Mouse (Mus musculus) 3T3-L1 (cell line): Measurements from ENCODE around the gene Rbms1.
A peak's percentile ranks its signal among the peaks of the same experiment; 100 is the strongest.
"Not testable (repeated sequence)": the region's sequence is repeated elsewhere in the genome, so short reads cannot be mapped to it uniquely, and the experiment has no call there.

Experiments
- DNase-seq: peaks from one replicate; pipeline ENCODE4 v3.0.0-alpha.2; 2015; ENCODE audit warnings: low read depth, low spot score

Gene Rbms1

GRCm38 (mm10) chr2:60848478-60848877 lies 114.5 kb downstream of the Rbms1 start:
- no peak for DNase-seq

GRCm38 (mm10) chr2:60847984-60848383 lies 115.0 kb downstream of the Rbms1 start:
- no peak for DNase-seq

- no peak for DNase-seq
Measured at GRCm38 (mm10) chr2:60845316-60845894, 117.6 kb downstream of the Rbms1 start.

GRCm38 (mm10) chr2:60844259-60844658 lies 118.7 kb downstream of the Rbms1 start:
- no peak for DNase-seq

- no peak for DNase-seq
Measured at GRCm38 (mm10) chr2:60843633-60844032, 119.4 kb downstream of the Rbms1 start.

- DNase-seq = peak; percentile 94
Measured at GRCm38 (mm10) chr2:60842976-60843375, 120.0 kb downstream of the Rbms1 start.

- no peak for DNase-seq
Measured at GRCm38 (mm10) chr2:60840922-60841321, 122.1 kb downstream of the Rbms1 start.

- no peak for DNase-seq
Measured at GRCm38 (mm10) chr2:60839498-60839897, 123.5 kb downstream of the Rbms1 start.

GRCm38 (mm10) chr2:60838856-60839255 lies 124.1 kb downstream of the Rbms1 start:
- no peak for DNase-seq

- no peak for DNase-seq
Measured at GRCm38 (mm10) chr2:60837616-60838015, 125.4 kb downstream of the Rbms1 start.

GRCm38 (mm10) chr2:60836237-60836636 lies 126.8 kb downstream of the Rbms1 start:
- DNase-seq = no peak

GRCm38 (mm10) chr2:60834293-60834692 lies 128.7 kb downstream of the Rbms1 start:
- no peak for DNase-seq

- DNase-seq = no peak
Measured at GRCm38 (mm10) chr2:60832254-60832653, 130.7 kb downstream of the Rbms1 start.

GRCm38 (mm10) chr2:60830464-60830863 lies 132.5 kb downstream of the Rbms1 start:
- not testable (repeated sequence) for DNase-seq

GRCm38 (mm10) chr2:60828908-60829462 lies 134.0 kb downstream of the Rbms1 start:
- no peak for DNase-seq

- peak; percentile 69 for DNase-seq
Measured at GRCm38 (mm10) chr2:60827152-60827428, 135.9 kb downstream of the Rbms1 start.

GRCm38 (mm10) chr2:60826406-60827151 lies 136.4 kb downstream of the Rbms1 start:
- no peak for DNase-seq

GRCm38 (mm10) chr2:60825690-60826089 lies 137.3 kb downstream of the Rbms1 start:
- peak; percentile 82 for DNase-seq

GRCm38 (mm10) chr2:60821635-60822034 lies 141.4 kb downstream of the Rbms1 start:
- DNase-seq = no peak

GRCm38 (mm10) chr2:60818632-60819031 lies 144.4 kb downstream of the Rbms1 start:
- peak; percentile 62 for DNase-seq

- no peak for DNase-seq
Measured at GRCm38 (mm10) chr2:60816307-60816706, 146.7 kb downstream of the Rbms1 start.

GRCm38 (mm10) chr2:60814788-60815187 lies 148.2 kb downstream of the Rbms1 start:
- peak; percentile 51 for DNase-seq

GRCm38 (mm10) chr2:60812949-60813348 lies 150.0 kb downstream of the Rbms1 start:
- no peak for DNase-seq
